Mouse (Mus musculus) c-Kit-positive CD71-negative TER-119-negative erythroid progenitor cells, embryonic 14.5 days (primary cell): ENCODE data around the gene Vkorc1l1.
"Not testable (repeated sequence)": the region's sequence is repeated elsewhere in the genome, so short reads cannot be mapped to it uniquely, and the experiment has no call there.

Experiments
- DNase-seq: peaks from one replicate; pipeline ENCODE4 v3.0.0-alpha.2; 2013; ENCODE audit warnings: low read depth

Vkorc1l1 gene

GRCm38 (mm10) chr5:129941495-129942045, at the start of gene Vkorc1l1:
TSS of gene Vkorc1l1 (plus strand) at chr5:129941970.
- peak; percentile 95 for DNase-seq

- peak; percentile 87 for DNase-seq
These were observed 46.3 kb upstream of the Vkorc1l1 start, which contains the start of gene Zbed5 for GRCm38 (mm10) chr5:129895198-129896088. TSS of gene Zbed5 (plus strand) at chr5:129895723.

- DNase-seq: no peak
These were observed 43.3 kb upstream of the Vkorc1l1 start, which contains the start of gene Phkg1 for GRCm38 (mm10) chr5:129898449-129898848. TSS of gene Phkg1 (minus strand) at chr5:129898549.

- no peak for DNase-seq
These were observed 34.0 kb upstream of the Vkorc1l1 start for GRCm38 (mm10) chr5:129907775-129908174.

- peak; percentile 86 for DNase-seq
These were observed 33.4 kb upstream of the Vkorc1l1 start, which contains the start of gene Nupr1l for GRCm38 (mm10) chr5:129908242-129908965. TSS of gene Nupr1l (plus strand) at chr5:129908540.

- DNase-seq: no peak
These were observed 32.6 kb upstream of the Vkorc1l1 start for GRCm38 (mm10) chr5:129909147-129909546.

- DNase-seq: no peak
These were observed 32.2 kb upstream of the Vkorc1l1 start for GRCm38 (mm10) chr5:129909591-129909990.

- DNase-seq: no peak
These were observed 27.7 kb upstream of the Vkorc1l1 start for GRCm38 (mm10) chr5:129914024-129914423.

GRCm38 (mm10) chr5:129915491-129915890, 26.3 kb upstream of the Vkorc1l1 start:
- not testable (repeated sequence) for DNase-seq

GRCm38 (mm10) chr5:129918065-129918651, 23.6 kb upstream of the Vkorc1l1 start:
- no peak for DNase-seq

GRCm38 (mm10) chr5:129918752-129919151, 23.0 kb upstream of the Vkorc1l1 start:
- DNase-seq: no peak

GRCm38 (mm10) chr5:129919320-129919719, 22.4 kb upstream of the Vkorc1l1 start:
- no peak for DNase-seq

GRCm38 (mm10) chr5:129921972-129922371, 19.8 kb upstream of the Vkorc1l1 start:
- no peak for DNase-seq

GRCm38 (mm10) chr5:129924820-129925452, 16.8 kb upstream of the Vkorc1l1 start:
- no peak for DNase-seq

- DNase-seq: no peak
These were observed 15.8 kb upstream of the Vkorc1l1 start for GRCm38 (mm10) chr5:129925933-129926332.

- no peak for DNase-seq
These were observed 11.6 kb upstream of the Vkorc1l1 start for GRCm38 (mm10) chr5:129929924-129930855.

- no peak for DNase-seq
These were observed 4.8 kb upstream of the Vkorc1l1 start for GRCm38 (mm10) chr5:129936941-129937340.

GRCm38 (mm10) chr5:129940281-129940680, 1.5 kb upstream of the Vkorc1l1 start:
- no peak for DNase-seq

GRCm38 (mm10) chr5:129940736-129941494, 855 bp upstream of the Vkorc1l1 start:
- no peak for DNase-seq
